Mouse (Mus musculus) embryonic facial prominence, embryonic 13.5 days (tissue): ENCODE data around the gene Pxdc1. TPM values are rescaled to one million over a fixed set of nuclear protein-coding genes. Genes with fewer than 3 reads are reported as not detected.

Source experiments
- ATAC-seq: fragments of 200-750 bp; cut with Nextera tagmentation; 2 replicates; pipeline ENCODE4 v1.8.0; 2017; ENCODE audit warnings: low read depth; ENCODE audit not compliant: insufficient number of reproducible peaks, insufficient read depth, low FRiP score, low TSS enrichment
- H3K27ac ChIP-seq: fragments of 300-500 bp; sonication (generic); 2 replicates; pipeline ENCODE4 v1.5.1; 2015; ENCODE audit warnings: moderate library complexity, mild to moderate bottlenecking, inconsistent platforms
- H3K27me3 ChIP-seq: fragments of 300-500 bp; sonication (generic); 2 replicates; pipeline ENCODE4 v1.6.1; 2015; ENCODE audit warnings: mild to moderate bottlenecking, inconsistent platforms
- H3K36me3 ChIP-seq: fragments of 300-500 bp; sonication (generic); 2 replicates; pipeline ENCODE4 v1.6.1; 2015; ENCODE audit warnings: mild to moderate bottlenecking, inconsistent platforms
- H3K4me1 ChIP-seq: fragments of 300-500 bp; sonication (generic); 2 replicates; pipeline ENCODE4 v1.6.1; 2015; ENCODE audit warnings: inconsistent platforms
- H3K4me2 ChIP-seq: fragments of 300-500 bp; sonication (generic); 2 replicates; pipeline ENCODE4 v1.6.1; 2015; ENCODE audit warnings: moderate library complexity, mild to moderate bottlenecking, inconsistent platforms
- H3K4me3 ChIP-seq: fragments of 300-500 bp; sonication (generic); 2 replicates; pipeline ENCODE4 v1.5.1; 2015; ENCODE audit warnings: mild to moderate bottlenecking, inconsistent platforms
- H3K9ac ChIP-seq: fragments of 300-500 bp; sonication (generic); 2 replicates; pipeline ENCODE4 v1.6.1; 2015; ENCODE audit warnings: mild to moderate bottlenecking, inconsistent platforms
- H3K9me3 ChIP-seq: fragments of 300-500 bp; sonication (generic); 2 replicates; pipeline ENCODE4 v1.6.1; 2016; ENCODE audit warnings: inconsistent platforms
- WGBS: fragments of 180-500 bp; shearing (Covaris S2); methylation state at CpG from one replicate; pipeline ENCODE4 v1.1.7; 2015; ENCODE audit warnings: mixed read lengths; 5-methylcytosine and 5-hydroxymethylcytosine counted together
- polyA plus RNA-seq: library from polyadenylated mRNA; unstranded; fragments of >200 nt; fragmentation: Nextera tagmentation; extraction: Ambion mirVana; gene quantifications from 2 replicates; pipeline ENCODE4 v1.2.1, GENCODE M21; 2015

The Pxdc1 gene
- polyA plus RNA-seq, 1 experiment from 2014 or later, result 20.7 TPM

GRCm38 (mm10) chr13:34650371-34650770 lies 2.9 kb downstream of the Pxdc1 start:
- whole genome bisulfite sequencing, result 42% methylated on average over 6 of the region's 6 CpGs
- Histone ChIP-seq H3K4me3 (peak overlapping the region; percentile 60), H3K9me3 (no peaks in the 10 kb centered on the region), H3K36me3 (no peaks in the 10 kb centered on the region), H3K4me2 (peak overlapping the region; percentile 83), H3K4me1 (peaks cover 60% of the 10 kb centered on the region), H3K27me3 (peaks cover 43% of the 10 kb centered on the region), H3K9ac (peak overlapping the region; percentile 78), H3K27ac (no peak overlapping the region)
- no peak for ATAC-seq

GRCm38 (mm10) chr13:34647751-34648150 lies 5.5 kb downstream of the Pxdc1 start:
- Histone ChIP-seq H3K4me3 (no peak overlapping the region), H3K27ac (no peak overlapping the region), H3K4me1 (peaks cover 81% of the 10 kb centered on the region), H3K9me3 (no peaks in the 10 kb centered on the region), H3K4me2 (no peak overlapping the region), H3K9ac (no peak overlapping the region), H3K36me3 (no peaks in the 10 kb centered on the region), H3K27me3 (peaks cover 44% of the 10 kb centered on the region)
- WGBS, result 64% methylated on average over 4 of the region's 4 CpGs
- ATAC-seq, result no peak

- Histone ChIP-seq H3K9ac (no peak overlapping the region), H3K4me1 (peaks cover 81% of the 10 kb centered on the region), H3K4me3 (no peak overlapping the region), H3K27ac (no peak overlapping the region), H3K36me3 (no peaks in the 10 kb centered on the region), H3K9me3 (no peaks in the 10 kb centered on the region), H3K27me3 (peaks cover 42% of the 10 kb centered on the region), H3K4me2 (no peak overlapping the region)
- WGBS, result 82% methylated on average over 8 of the region's 8 CpGs
- ATAC-seq, result no peak
Measured at GRCm38 (mm10) chr13:34647221-34647620, 6.1 kb downstream of the Pxdc1 start.

- Histone ChIP-seq H3K4me1 (peaks cover 74% of the 10 kb centered on the region), H3K27ac (no peak overlapping the region), H3K9me3 (no peaks in the 10 kb centered on the region), H3K4me2 (no peak overlapping the region), H3K27me3 (peaks cover 34% of the 10 kb centered on the region), H3K9ac (no peak overlapping the region), H3K36me3 (no peaks in the 10 kb centered on the region; the same call in 1 of the 2 replicates), H3K4me3 (no peak overlapping the region)
- ATAC-seq, result no peak
- 70% methylated on average over 7 of the region's 7 CpGs for WGBS
Measured at GRCm38 (mm10) chr13:34646240-34646750, 7.0 kb downstream of the Pxdc1 start.

DNA sequence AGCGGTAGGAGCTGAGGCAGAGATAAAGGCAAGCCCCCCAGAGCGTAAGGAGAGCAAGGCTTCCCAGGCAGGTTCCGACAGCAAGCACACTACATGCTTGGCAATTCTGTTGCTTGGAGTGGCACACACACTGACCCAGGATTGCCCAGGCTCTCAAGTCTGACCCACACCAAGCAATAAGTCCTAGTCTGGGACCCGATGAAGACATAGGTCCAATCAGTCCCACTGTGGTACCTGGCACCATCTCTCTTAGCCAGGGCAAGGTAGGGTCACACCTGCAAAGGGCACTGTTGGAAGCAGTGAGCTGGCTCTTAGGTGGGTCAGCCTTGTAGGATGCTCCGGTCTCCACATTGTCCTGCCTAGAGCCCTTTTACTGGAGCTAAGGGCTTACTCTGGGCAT lies 7.8 kb downstream of the Pxdc1 start:
- 85% methylated on average over 5 of the region's 5 CpGs for WGBS

DNA sequence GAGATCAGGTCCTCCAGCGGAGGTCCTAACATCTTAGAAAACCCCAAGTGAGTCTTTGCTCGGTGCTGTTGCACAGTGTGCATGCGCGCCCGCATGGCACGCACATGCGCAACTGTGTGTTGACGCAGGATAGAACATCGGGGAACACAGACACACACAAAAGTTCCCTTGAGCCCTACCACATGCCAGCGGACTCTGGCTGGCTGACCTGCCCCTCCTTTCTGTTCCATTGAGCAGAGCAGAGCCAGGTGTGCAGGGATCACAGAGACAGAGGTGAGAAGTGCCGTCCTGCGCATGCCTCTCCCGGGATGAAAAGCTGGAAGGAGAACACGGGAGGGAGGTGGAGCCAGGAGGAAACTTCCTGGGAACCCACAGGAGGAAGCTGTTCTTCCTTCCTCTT lies 8.9 kb downstream of the Pxdc1 start:
- 65% methylated on average over 14 of the region's 14 CpGs for WGBS
- Histone ChIP-seq H3K4me2 (no peak overlapping the region), H3K9me3 (no peaks in the 10 kb centered on the region), H3K27me3 (peaks cover 18% of the 10 kb centered on the region), H3K36me3 (no peaks in the 10 kb centered on the region; the same call in 1 of the 2 replicates), H3K4me1 (peaks cover 57% of the 10 kb centered on the region), H3K9ac (no peak overlapping the region), H3K4me3 (no peak overlapping the region), H3K27ac (0 out of 2 replicates have a peak overlapping the region, but pooled peaks have one; percentile 28)
- ATAC-seq, result no peak

More for the DNA sequence above, 7.8 kb downstream of the Pxdc1 start:
- peaks cover 29% of the 10 kb centered on the region for H3K27me3 ChIP-seq
- H3K4me2 ChIP-seq, result no peak overlapping the region
- no peak overlapping the region for H3K9ac ChIP-seq
- H3K4me3 ChIP-seq, result no peak overlapping the region
- no peak overlapping the region for H3K27ac ChIP-seq
- no peaks in the 10 kb centered on the region for H3K9me3 ChIP-seq
- ATAC-seq, result no peak
- peaks cover 66% of the 10 kb centered on the region for H3K4me1 ChIP-seq
- H3K36me3 ChIP-seq, result no peaks in the 10 kb centered on the region; the same call in 1 of the 2 replicates

GRCm38 (mm10) chr13:34643926-34644325 lies 9.4 kb downstream of the Pxdc1 start:
- Histone ChIP-seq H3K4me2 (no peak overlapping the region), H3K4me1 (peaks cover 52% of the 10 kb centered on the region), H3K9ac (no peak overlapping the region), H3K36me3 (no peaks in the 10 kb centered on the region; the same call in 1 of the 2 replicates), H3K9me3 (no peaks in the 10 kb centered on the region), H3K4me3 (no peak overlapping the region), H3K27me3 (peaks cover 18% of the 10 kb centered on the region), H3K27ac (no peak overlapping the region)
- no peak for ATAC-seq
- WGBS, result 59% methylated on average over 4 of the region's 4 CpGs

DNA sequence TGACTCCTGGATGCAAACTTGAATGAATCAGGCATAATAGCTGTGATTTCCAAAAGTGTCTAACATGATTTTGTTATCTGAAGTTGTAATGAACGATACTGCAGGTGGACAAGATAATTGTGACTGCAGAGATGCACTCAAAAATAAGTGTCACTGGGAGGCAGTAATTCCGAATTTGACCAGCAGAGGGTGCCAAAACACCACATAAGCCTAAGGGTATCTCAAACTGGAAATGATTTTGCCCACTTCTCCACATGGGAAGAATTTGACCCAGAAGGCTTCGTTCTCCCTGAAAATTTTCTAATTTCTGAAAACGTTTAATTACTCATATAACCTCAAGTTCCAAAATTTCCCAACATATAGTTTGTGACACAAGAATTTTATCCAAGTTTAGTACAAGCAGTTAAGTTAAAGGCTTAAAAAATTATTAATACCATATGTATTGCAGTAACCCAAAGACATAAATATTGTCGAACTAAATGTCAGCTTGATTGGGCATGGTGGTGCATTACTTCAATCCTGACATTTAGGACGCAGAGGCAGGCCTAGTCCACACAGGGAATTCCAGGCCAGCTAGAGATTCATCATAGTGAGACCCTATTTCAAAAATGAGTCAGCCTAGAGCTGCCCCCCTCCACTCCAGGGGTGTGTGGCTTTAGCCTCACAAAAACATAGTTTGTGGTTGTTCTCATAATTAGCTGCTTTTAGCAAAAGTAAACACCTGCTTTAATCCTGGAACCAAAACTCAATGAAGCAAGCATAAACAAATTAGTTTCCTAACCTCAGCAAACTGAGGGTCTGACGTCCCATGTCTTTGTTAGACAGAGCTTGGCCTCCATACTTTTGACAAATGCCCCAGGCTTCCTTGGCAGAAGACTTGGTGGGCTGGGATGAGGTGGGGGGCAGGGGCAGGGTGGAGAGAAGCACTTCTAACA lies 10.1 kb downstream of the Pxdc1 start:
- Histone ChIP-seq H3K27ac (no peak overlapping the region), H3K27me3 (peaks cover 15% of the 10 kb centered on the region), H3K4me2 (no peak overlapping the region), H3K4me3 (no peak overlapping the region), H3K4me1 (peaks cover 45% of the 10 kb centered on the region), H3K9ac (no peak overlapping the region), H3K36me3 (peaks cover 4% of the 10 kb centered on the region), H3K9me3 (no peaks in the 10 kb centered on the region)
- 16% methylated on average over 7 of the region's 7 CpGs for WGBS
- ATAC-seq, result no peak

DNA sequence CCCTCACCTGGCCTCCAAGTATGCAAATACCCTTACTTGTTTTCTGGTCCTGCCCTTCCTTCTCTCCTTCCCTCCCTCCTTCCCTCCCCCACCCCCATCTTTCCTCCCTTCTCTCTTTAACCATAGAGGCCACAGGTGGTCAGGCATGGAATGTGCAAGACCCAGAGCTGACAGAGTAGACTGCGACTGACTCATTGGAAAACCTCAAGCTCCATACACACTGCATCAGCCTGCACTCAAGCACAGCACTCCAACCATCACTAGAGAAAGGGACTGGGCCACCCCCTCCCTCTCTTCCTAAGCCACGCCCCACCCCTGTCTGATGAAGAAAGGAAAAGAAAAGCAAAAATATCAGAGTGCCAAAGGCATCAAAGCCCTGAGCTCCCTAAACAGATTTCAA lies 12.2 kb downstream of the Pxdc1 start:
- Histone ChIP-seq H3K4me2 (no peak overlapping the region), H3K36me3 (peaks cover 14% of the 10 kb centered on the region), H3K4me1 (peaks cover 28% of the 10 kb centered on the region), H3K9ac (no peak overlapping the region), H3K27me3 (peaks cover 10% of the 10 kb centered on the region; the same call in 1 of the 2 replicates), H3K4me3 (no peak overlapping the region), H3K27ac (no peak overlapping the region), H3K9me3 (no peaks in the 10 kb centered on the region)
- ATAC-seq, result no peak
- 66% methylated on average over 2 of the region's 2 CpGs for WGBS

GRCm38 (mm10) chr13:34635978-34636377 lies 17.3 kb downstream of the Pxdc1 start:
- H3K27ac ChIP-seq, result no peak overlapping the region
- no peak overlapping the region for H3K4me3 ChIP-seq
- H3K9me3 ChIP-seq, result no peaks in the 10 kb centered on the region
- H3K9ac ChIP-seq, result no peak overlapping the region
- H3K4me2 ChIP-seq, result no peak overlapping the region
- peaks cover 27% of the 10 kb centered on the region for H3K36me3 ChIP-seq
- 44% methylated on average over 5 of the region's 5 CpGs for WGBS
- no peak for ATAC-seq
- H3K4me1 ChIP-seq, result no peaks in the 10 kb centered on the region
- H3K27me3 ChIP-seq, result no peaks in the 10 kb centered on the region

DNA sequence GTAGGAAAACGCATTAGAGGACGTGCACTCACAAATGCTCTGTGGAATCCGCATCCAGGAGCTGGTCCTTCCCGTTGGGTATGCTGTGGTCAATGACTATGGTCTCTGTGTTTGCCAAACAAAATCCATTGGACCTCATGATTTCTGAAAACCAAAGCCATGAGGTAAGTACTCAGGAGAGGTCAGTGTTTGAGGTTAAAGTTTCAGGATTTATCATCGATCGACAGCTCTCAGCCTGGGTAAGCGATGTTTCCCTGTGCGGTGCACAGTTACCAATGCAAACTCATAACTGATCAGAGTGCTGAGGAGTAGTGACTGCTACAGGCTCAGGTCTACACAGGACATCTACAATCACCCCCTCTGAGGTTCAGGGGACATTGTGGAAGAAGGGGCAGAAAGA lies 23.0 kb downstream of the Pxdc1 start:
- no peak for ATAC-seq
- 96% methylated on average over 8 of the region's 8 CpGs for WGBS

GRCm38 (mm10) chr13:34629741-34630140 lies 23.5 kb downstream of the Pxdc1 start:
- Histone ChIP-seq H3K9me3 (no peaks in the 10 kb centered on the region), H3K36me3 (peaks cover 40% of the 10 kb centered on the region), H3K27ac (no peak overlapping the region), H3K4me1 (no peaks in the 10 kb centered on the region), H3K27me3 (no peaks in the 10 kb centered on the region), H3K9ac (no peak overlapping the region), H3K4me2 (no peak overlapping the region), H3K4me3 (no peak overlapping the region)
- 92% methylated on average over 5 of the region's 5 CpGs for WGBS
- no peak for ATAC-seq

More for the DNA sequence above, 23.0 kb downstream of the Pxdc1 start:
- H3K27ac ChIP-seq, result no peak overlapping the region
- H3K36me3 ChIP-seq, result peaks cover 45% of the 10 kb centered on the region
- H3K4me3 ChIP-seq, result no peak overlapping the region
- no peaks in the 10 kb centered on the region for H3K9me3 ChIP-seq
- H3K4me2 ChIP-seq, result no peak overlapping the region
- H3K9ac ChIP-seq, result no peak overlapping the region
- no peaks in the 10 kb centered on the region for H3K27me3 ChIP-seq
- no peaks in the 10 kb centered on the region for H3K4me1 ChIP-seq
